Mouse (Mus musculus): Measurements from ENCODE around the gene Cdca5.

Gene Cdca5

GRCm38 (mm10) chr19:6061641-6062302 lies 23.0 kb upstream of the Cdca5 start:
- peak; percentile 49 for DNase-seq (ENCODE audit: inconsistent ontology term)

- no peak for DNase-seq (ENCODE audit: inconsistent ontology term)
Observed at GRCm38 (mm10) chr19:6062418-6062817, 22.4 kb upstream of the Cdca5 start.

GRCm38 (mm10) chr19:6063081-6063480 lies 21.7 kb upstream of the Cdca5 start:
- no peak for DNase-seq (ENCODE audit: inconsistent ontology term)

- DNase-seq (ENCODE audit: inconsistent ontology term) = no peak
Observed at GRCm38 (mm10) chr19:6066571-6066970, 18.2 kb upstream of the Cdca5 start.

- peak; percentile 66 for DNase-seq (ENCODE audit: inconsistent ontology term)
Observed at GRCm38 (mm10) chr19:6067011-6067723, 17.6 kb upstream of the Cdca5 start.

- peak; percentile 97 for DNase-seq (ENCODE audit: inconsistent ontology term)
Observed at GRCm38 (mm10) chr19:6067724-6068415, 16.9 kb upstream of the Cdca5 start, which contains the start of gene Tm7sf2. Tm7sf2 (minus strand) TSS chr19:6068373.

GRCm38 (mm10) chr19:6068951-6069350 lies 15.8 kb upstream of the Cdca5 start:
- DNase-seq (ENCODE audit: inconsistent ontology term) = no peak

GRCm38 (mm10) chr19:6069851-6070250 lies 14.9 kb upstream of the Cdca5 start:
- DNase-seq (ENCODE audit: inconsistent ontology term) = no peak

- DNase-seq (ENCODE audit: inconsistent ontology term) = no peak
Observed at GRCm38 (mm10) chr19:6070571-6071250, 14.1 kb upstream of the Cdca5 start.

GRCm38 (mm10) chr19:6071261-6071660 lies 13.5 kb upstream of the Cdca5 start:
- DNase-seq (ENCODE audit: inconsistent ontology term) = no peak

GRCm38 (mm10) chr19:6073889-6074288 lies 10.9 kb upstream of the Cdca5 start:
- DNase-seq (ENCODE audit: inconsistent ontology term) = no peak

GRCm38 (mm10) chr19:6076564-6077393 lies 8.0 kb upstream of the Cdca5 start, which contains the start of gene Vps51:
Vps51 (minus strand) TSS chr19:6077231.
- DNase-seq (ENCODE audit: inconsistent ontology term) = peak; percentile 94

- no peak for DNase-seq (ENCODE audit: inconsistent ontology term)
Observed at GRCm38 (mm10) chr19:6079983-6080480, 4.8 kb upstream of the Cdca5 start, which contains the start of gene Tmem262. Tmem262 (plus strand) TSS chr19:6080033.

- DNase-seq (ENCODE audit: inconsistent ontology term) = no peak
Observed at GRCm38 (mm10) chr19:6082156-6082555, 2.6 kb upstream of the Cdca5 start, which contains the start of gene Gm28374. Gm28374 (minus strand) TSS chr19:6082256.

GRCm38 (mm10) chr19:6085417-6085879 lies 665 bp downstream of the Cdca5 start:
- peak; percentile 85 for DNase-seq (ENCODE audit: inconsistent ontology term)

GRCm38 (mm10) chr19:6088841-6089240 lies 4.1 kb downstream of the Cdca5 start:
- DNase-seq (ENCODE audit: inconsistent ontology term) = no peak

- DNase-seq (ENCODE audit: inconsistent ontology term) = no peak
Observed at GRCm38 (mm10) chr19:6094119-6094518, 9.3 kb downstream of the Cdca5 start, which contains the start of gene AC131692.1. AC131692.1 (plus strand) TSS chr19:6094419.

- no peak for DNase-seq (ENCODE audit: inconsistent ontology term)
Observed at GRCm38 (mm10) chr19:6097847-6098246, 13.1 kb downstream of the Cdca5 start.

GRCm38 (mm10) chr19:6101186-6101585 lies 16.4 kb downstream of the Cdca5 start:
- no peak for DNase-seq (ENCODE audit: inconsistent ontology term)

GRCm38 (mm10) chr19:6102169-6102853 lies 17.5 kb downstream of the Cdca5 start:
- DNase-seq (ENCODE audit: inconsistent ontology term) = no peak
